Mouse (Mus musculus) embryonic facial prominence, embryonic 14.5 days (tissue): ENCODE results near the gene Arhgef2. TPM values are rescaled to one million over a fixed set of nuclear protein-coding genes. Genes with fewer than 3 reads are reported as not detected.

Source experiments
- ATAC-seq: fragments of 200-750 bp; cut with Nextera tagmentation; 2 replicates; pipeline ENCODE4 v1.8.0; 2017; ENCODE audit warnings: low read depth, moderate number of reproducible peaks, moderate TSS enrichment
- DNase-seq: peaks from one replicate; pipeline ENCODE4 v3.0.0-alpha.2; 2015; ENCODE audit warnings: low spot score
- H3K27ac ChIP-seq: fragments of 300-500 bp; sonication (generic); replicated peaks from 2 replicates; pipeline ENCODE4 v1.5.1; 2014; ENCODE audit warnings: low read depth, mild to moderate bottlenecking, low read length, moderate library complexity
- H3K27me3 ChIP-seq: fragments of 300-500 bp; sonication (generic); replicated peaks from 2 replicates; pipeline ENCODE4 v1.6.1; 2014; ENCODE audit warnings: low read length; ENCODE audit not compliant: control insufficient read depth, insufficient read depth
- H3K36me3 ChIP-seq: fragments of 300-500 bp; sonication (generic); 2 replicates; pipeline ENCODE4 v1.6.1; 2014; ENCODE audit warnings: low read length, mixed read lengths; ENCODE audit not compliant: control insufficient read depth, insufficient read depth
- H3K4me1 ChIP-seq: fragments of 300-500 bp; sonication (generic); 2 replicates; pipeline ENCODE4 v1.6.1; 2014; ENCODE audit warnings: antibody characterized with exemption, low read length; ENCODE audit not compliant: control insufficient read depth, insufficient read depth
- H3K4me2 ChIP-seq: fragments of 300-500 bp; sonication (generic); 2 replicates; pipeline ENCODE4 v1.6.1; 2014; ENCODE audit warnings: low read depth, mild to moderate bottlenecking, low read length, moderate library complexity, mixed read lengths
- H3K4me3 ChIP-seq: fragments of 300-500 bp; sonication (generic); 2 replicates; pipeline ENCODE4 v1.5.1; 2014; ENCODE audit warnings: low read depth, mild to moderate bottlenecking, low read length
- H3K9ac ChIP-seq: fragments of 300-500 bp; sonication (generic); 2 replicates; pipeline ENCODE4 v1.6.1; 2014; ENCODE audit warnings: low read depth, mild to moderate bottlenecking, low read length, moderate library complexity, mixed read lengths
- H3K9me3 ChIP-seq: fragments of 300-500 bp; sonication (generic); 2 replicates; pipeline ENCODE4 v1.6.1; 2016; ENCODE audit warnings: low read length; ENCODE audit not compliant: control insufficient read depth
- WGBS: fragments of 180-500 bp; shearing (Covaris S2); extraction: QIAGEN DNeasy Blood & Tissue Kit; methylation state at CpG from one replicate; pipeline ENCODE4 v1.1.7; 2014; 5-methylcytosine and 5-hydroxymethylcytosine counted together
- polyA plus RNA-seq: library from polyadenylated mRNA; unstranded; fragments of >200 nt; fragmentation: Nextera tagmentation; extraction: Ambion mirVana; gene quantifications from 2 replicates; pipeline ENCODE4 v1.2.1, GENCODE M21; 2014

Gene Arhgef2
- polyA plus RNA-seq, 1 experiment from 2014 or later = 88.0 TPM

GRCm38 (mm10) chr3:88578498-88579424 is 27.0 kb upstream of the Arhgef2 start:
- Histone ChIP-seq H3K27me3 (no peaks in the 10 kb centered on the region), H3K9me3 (no peaks in the 10 kb centered on the region), H3K4me3 (peak overlapping the region; percentile 81), H3K36me3 (peaks cover 30% of the 10 kb centered on the region), H3K4me1 (peaks cover 8% of the 10 kb centered on the region; the same call in 1 of the 2 replicates), H3K9ac (peak overlapping the region; percentile 86; the same call in 1 of the 2 replicates), H3K4me2 (peak overlapping the region; percentile 60), H3K27ac (no peak overlapping the region)
- DNase-seq (no peak), ATAC-seq (no peak)
- 48% methylated on average over 8 of the region's 8 CpGs for WGBS

GRCm38 (mm10) chr3:88579454-88580117 is 26.2 kb upstream of the Arhgef2 start:
- H3K27ac ChIP-seq = no peak overlapping the region; the same call in 1 of the 2 replicates
- ATAC-seq = peak; percentile 82
- no peaks in the 10 kb centered on the region for H3K27me3 ChIP-seq
- peak overlapping the region; percentile 81 for H3K4me3 ChIP-seq
- H3K9ac ChIP-seq = peak overlapping the region; percentile 86
- peak; percentile 93 for DNase-seq
- 1% methylated on average over 33 of the region's 34 CpGs for WGBS
- H3K9me3 ChIP-seq = no peaks in the 10 kb centered on the region
- peaks cover 36% of the 10 kb centered on the region for H3K36me3 ChIP-seq
- peaks cover 8% of the 10 kb centered on the region; the same call in 1 of the 2 replicates for H3K4me1 ChIP-seq
- H3K4me2 ChIP-seq = peak overlapping the region; percentile 60

DNA sequence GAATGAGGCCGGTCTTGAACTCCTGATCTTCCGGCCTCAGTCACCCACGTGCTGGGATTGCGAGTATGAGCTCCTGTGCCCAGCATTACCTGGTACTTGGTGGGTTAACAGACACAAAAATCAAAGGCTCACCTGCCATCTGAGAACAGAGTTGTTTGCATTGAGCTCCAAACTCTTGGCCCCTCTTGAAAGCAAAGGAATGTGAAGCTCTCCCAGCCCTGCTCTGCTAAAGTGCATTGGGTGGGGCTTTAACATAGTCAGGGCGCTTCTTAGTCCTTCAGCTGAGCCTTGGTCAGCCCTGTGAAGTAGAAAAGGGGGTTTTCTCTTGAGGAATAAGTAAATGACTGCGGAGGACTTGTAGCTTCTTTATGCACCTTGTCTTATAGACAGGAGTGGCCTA is 20.0 kb upstream of the Arhgef2 start:
- Histone ChIP-seq H3K9me3 (no peaks in the 10 kb centered on the region), H3K36me3 (peaks cover 73% of the 10 kb centered on the region), H3K4me1 (peaks cover 5% of the 10 kb centered on the region; the same call in 1 of the 2 replicates), H3K9ac (no peak overlapping the region), H3K4me2 (no peak overlapping the region), H3K27me3 (no peaks in the 10 kb centered on the region), H3K27ac (no peak overlapping the region), H3K4me3 (no peak overlapping the region)
- no peak for ATAC-seq
- 90% methylated on average over 6 of the region's 6 CpGs for WGBS
- no peak for DNase-seq

DNA sequence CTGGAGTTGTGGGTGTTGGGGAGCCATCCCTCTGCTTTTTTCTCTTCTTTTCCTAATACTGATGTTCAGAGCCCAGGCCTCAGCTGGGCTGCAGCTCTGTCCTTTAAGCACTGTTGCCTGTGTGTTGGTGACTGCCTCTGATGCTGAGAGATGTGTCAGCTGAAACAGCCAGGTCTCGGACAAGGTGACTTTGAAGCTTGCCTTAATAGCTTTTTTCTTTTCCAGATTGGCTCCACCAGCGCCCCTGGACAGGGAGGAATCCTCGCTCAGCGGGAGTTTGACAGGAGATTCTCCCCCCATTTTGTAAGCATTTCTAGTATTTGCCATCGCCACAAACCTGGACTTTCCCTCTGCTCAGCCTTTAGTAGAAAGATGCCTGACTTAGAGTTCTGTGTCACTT is 19.1 kb upstream of the Arhgef2 start:
- Histone ChIP-seq H3K4me1 (peaks cover 7% of the 10 kb centered on the region; the same call in 1 of the 2 replicates), H3K4me2 (no peak overlapping the region), H3K9ac (no peak overlapping the region), H3K27ac (no peak overlapping the region), H3K9me3 (no peaks in the 10 kb centered on the region), H3K27me3 (no peaks in the 10 kb centered on the region), H3K36me3 (peaks cover 65% of the 10 kb centered on the region), H3K4me3 (no peak overlapping the region)
- WGBS = 92% methylated on average over 5 of the region's 5 CpGs
- DNase-seq (no peak), ATAC-seq (no peak)

- peaks cover 7% of the 10 kb centered on the region; the same call in 1 of the 2 replicates for H3K4me1 ChIP-seq
- H3K4me2 ChIP-seq = 0 out of 2 replicates have a peak overlapping the region, but pooled peaks have one; percentile 4
- 2% methylated on average over 5 of the region's 5 CpGs for WGBS
- DNase-seq (peak; percentile 61), ATAC-seq (peak; percentile 47; the same call in 1 of the 2 replicates)
- no peak overlapping the region for H3K4me3 ChIP-seq
- H3K27ac ChIP-seq = peak overlapping the region; percentile 61; the same call in 1 of the 2 replicates
- H3K36me3 ChIP-seq = peaks cover 37% of the 10 kb centered on the region
- H3K9ac ChIP-seq = no peak overlapping the region
- no peaks in the 10 kb centered on the region for H3K27me3 ChIP-seq
- no peaks in the 10 kb centered on the region for H3K9me3 ChIP-seq
Measured at GRCm38 (mm10) chr3:88590246-88590645, 15.5 kb upstream of the Arhgef2 start.

- ATAC-seq (peak; percentile 31), DNase-seq (peak; percentile 41)
- Histone ChIP-seq H3K36me3 (peaks cover 30% of the 10 kb centered on the region), H3K9ac (no peak overlapping the region), H3K4me2 (no peak overlapping the region), H3K27ac (no peak overlapping the region), H3K9me3 (no peaks in the 10 kb centered on the region), H3K4me1 (peaks cover 7% of the 10 kb centered on the region; the same call in 1 of the 2 replicates), H3K27me3 (no peaks in the 10 kb centered on the region), H3K4me3 (no peak overlapping the region)
- 48% methylated on average over 3 of the region's 3 CpGs for WGBS
Measured at GRCm38 (mm10) chr3:88591044-88591443, 14.7 kb upstream of the Arhgef2 start.

- Histone ChIP-seq H3K4me2 (no peak overlapping the region), H3K27me3 (no peaks in the 10 kb centered on the region), H3K9me3 (no peaks in the 10 kb centered on the region), H3K4me1 (peaks cover 7% of the 10 kb centered on the region; the same call in 1 of the 2 replicates), H3K9ac (no peak overlapping the region), H3K27ac (no peak overlapping the region), H3K36me3 (peaks cover 19% of the 10 kb centered on the region), H3K4me3 (no peak overlapping the region)
- WGBS = 33% methylated on average over 9 of the region's 9 CpGs
- DNase-seq (peak; percentile 78), ATAC-seq (no peak)
Measured at GRCm38 (mm10) chr3:88591950-88592731, 13.6 kb upstream of the Arhgef2 start.
